Mouse (Mus musculus) Patski (cell line): ENCODE data around the gene Lhcgr. TPM values are rescaled to one million over a fixed set of nuclear protein-coding genes. Genes with fewer than 3 reads are reported as not detected.
A peak's percentile ranks its signal among the peaks of the same experiment; 100 is the strongest.

Experiments
- ATAC-seq: fragments of 100-300 bp; one replicate; pipeline ENCODE4 v1.8.0; 2021
- CTCF ChIA-PET: fragments of 350-600 bp; sonication (Branson Sonifier 250); formaldehyde crosslinking; loops from one replicate; lab custom pipeline; 2022; ENCODE audit warnings: inconsistent platforms; lab: Charles Lee
- POLR2A ChIA-PET: fragments of 350-600 bp; sonication (Branson Sonifier 250); formaldehyde crosslinking; loops from one replicate; lab custom pipeline; 2022; ENCODE audit warnings: antibody characterized with exemption, inconsistent platforms; lab: Charles Lee
- DNase-seq: peaks from one replicate; pipeline ENCODE4 v3.0.0-alpha.2; 2011; ENCODE audit warnings: low read depth, low spot score
- H3K27me3 ChIP-seq: fragments of 371-371 bp; one replicate; pipeline ENCODE4 v1.5.1; 2021
- CTCF ChIP-seq: fragments of 100-300 bp; IDR thresholded peaks from one replicate; pipeline ENCODE4 v1.5.1; 2021
- in situ Hi-C: fragments of 300-500 bp; cut with MboI; formaldehyde crosslinking; loops from 3 replicates; pipeline ENCODE4 v1.11.1; 2018; ENCODE audit warnings: low pct_unique_long_range_greater_than_20kb, mixed read lengths
- polyA plus RNA-seq: library from polyadenylated mRNA; unstranded; gene quantifications from one replicate; pipeline ENCODE4 v1.2.3, GENCODE M21; 2021

The Lhcgr gene
- polyA plus RNA-seq, 1 experiment from 2014 or later: not detected

DNA sequence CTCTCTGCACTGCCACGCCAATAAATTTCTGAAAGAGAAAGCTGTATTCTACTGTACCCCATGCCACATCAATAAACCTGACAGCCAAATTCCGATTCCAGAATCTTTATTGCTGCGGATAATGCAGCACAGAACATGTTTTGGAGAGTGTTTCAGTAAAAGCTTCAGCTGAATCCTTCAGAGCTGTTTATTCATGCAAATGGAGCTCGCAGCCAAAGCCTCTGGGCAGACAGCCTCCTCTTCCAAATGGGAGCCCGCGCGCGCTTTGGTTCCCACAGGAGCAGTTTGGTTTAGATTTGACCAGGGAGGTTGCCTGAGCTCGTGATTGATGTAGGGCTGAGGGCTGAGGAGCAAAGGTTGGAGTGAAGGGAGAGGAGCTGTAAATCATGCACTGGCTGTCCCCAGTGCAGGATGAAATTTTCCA is 17.7 kb downstream of the Lhcgr start:
- DNase-seq (no peak), ATAC-seq (no peak)
- H3K27me3 ChIP-seq: peaks cover 4% of the 10 kb centered on the region
- in situ Hi-C loops: no loop called here
- ChIA-PET CTCF (no interaction called here), POLR2A (no interaction called here)
- TF ChIP-seq CTCF: no peak

GRCm38 (mm10) chr17:88770081-88770480 is 21.7 kb downstream of the Lhcgr start:
- DNase-seq: no peak
- in situ Hi-C loops: no loop called here
- no peak for ATAC-seq
- peaks cover 4% of the 10 kb centered on the region for H3K27me3 ChIP-seq
- CTCF ChIA-PET: no interaction called here
- POLR2A ChIA-PET: no interaction called here
- no peak for TF ChIP-seq CTCF

GRCm38 (mm10) chr17:88769283-88769859 is 22.4 kb downstream of the Lhcgr start:
- H3K27me3 ChIP-seq: peaks cover 4% of the 10 kb centered on the region
- ATAC-seq: no peak
- CTCF ChIA-PET: interaction anchor here (1.5 kb wide), 1 partner anchor 9 kb away, joined by 5 read pairs; no protein-coding TSS in a partner anchor
- DNase-seq: no peak
- no peak for TF ChIP-seq CTCF
- POLR2A ChIA-PET: no interaction called here
- in situ Hi-C loops: no loop called here

DNA sequence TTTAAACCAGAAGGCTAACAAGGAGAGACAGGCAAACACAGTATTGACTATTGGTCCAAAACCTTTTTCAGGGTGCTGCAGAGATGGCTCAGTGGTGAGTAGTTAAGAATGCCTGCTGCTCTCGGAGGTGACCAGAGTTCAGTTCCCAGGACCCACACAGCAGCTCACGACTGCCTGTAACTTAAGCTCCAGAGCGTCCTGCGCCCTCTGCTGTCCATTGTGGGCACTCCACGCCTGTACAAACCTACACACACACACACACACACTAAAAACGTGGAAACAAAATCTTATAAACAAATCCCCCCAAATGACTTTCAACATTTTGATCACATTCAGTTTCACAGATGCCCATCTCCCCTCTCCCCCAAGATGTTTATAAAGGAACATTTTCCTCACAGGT is 24.9 kb downstream of the Lhcgr start:
- no peak for DNase-seq
- in situ Hi-C loops: no loop called here
- no peaks in the 10 kb centered on the region for H3K27me3 ChIP-seq
- ChIA-PET CTCF (no interaction called here), POLR2A (no interaction called here)
- no peak for TF ChIP-seq CTCF
- no peak for ATAC-seq

GRCm38 (mm10) chr17:88764136-88764485 is 27.7 kb downstream of the Lhcgr start:
- in situ Hi-C loops: no loop called here
- TF ChIP-seq CTCF: no peak
- ATAC-seq (no peak), DNase-seq (no peak)
- POLR2A ChIA-PET: no interaction called here
- CTCF ChIA-PET: no interaction called here
- H3K27me3 ChIP-seq: peaks cover 8% of the 10 kb centered on the region

- DNase-seq: no peak
- in situ Hi-C loops: no loop called here
- ChIA-PET CTCF (no interaction called here), POLR2A (no interaction called here)
- H3K27me3 ChIP-seq: peaks cover 8% of the 10 kb centered on the region
- no peak for ATAC-seq
- TF ChIP-seq CTCF: no peak
Observed at GRCm38 (mm10) chr17:88763396-88764135, 28.2 kb downstream of the Lhcgr start.

GRCm38 (mm10) chr17:88758003-88758437 is 33.8 kb downstream of the Lhcgr start:
- in situ Hi-C loops: no loop called here
- no peak for TF ChIP-seq CTCF
- peaks cover 12% of the 10 kb centered on the region for H3K27me3 ChIP-seq
- CTCF ChIA-PET: no interaction called here
- no peak for ATAC-seq
- no peak for DNase-seq
- POLR2A ChIA-PET: no interaction called here

- H3K27me3 ChIP-seq: peaks cover 9% of the 10 kb centered on the region
- ATAC-seq: no peak
- POLR2A ChIA-PET: no interaction called here
- CTCF ChIA-PET: interaction anchor here (1.5 kb wide), 1 partner anchor 104 kb away, joined by 3 read pairs; no protein-coding TSS in a partner anchor
- no peak for DNase-seq
- in situ Hi-C loops: no loop called here
- no peak for TF ChIP-seq CTCF
Observed at GRCm38 (mm10) chr17:88755776-88756175, 36.0 kb downstream of the Lhcgr start.

- in situ Hi-C loops: loop anchor here (5.0 kb wide), 1 partner anchor 101 kb away; no protein-coding TSS in a partner anchor
- ATAC-seq: peak; percentile 31
- ChIA-PET CTCF (interaction anchor here (1.2 to 1.5 kb wide), 2 partner anchors 9 to 101 kb away, joined by 3 to 4 read pairs; no protein-coding TSS in a partner anchor), POLR2A (no interaction called here)
- peaks cover 4% of the 10 kb centered on the region for H3K27me3 ChIP-seq
- no peak for TF ChIP-seq CTCF
- no peak for DNase-seq
Observed at GRCm38 (mm10) chr17:88753472-88753857, 38.3 kb downstream of the Lhcgr start.

GRCm38 (mm10) chr17:88752827-88753471 is 38.8 kb downstream of the Lhcgr start:
- H3K27me3 ChIP-seq: peaks cover under 1% of the 10 kb centered on the region
- TF ChIP-seq CTCF: peak; percentile 76
- in situ Hi-C loops: loop anchor here (5.0 kb wide), 1 partner anchor 101 kb away; no protein-coding TSS in a partner anchor
- DNase-seq: no peak
- CTCF ChIA-PET: interaction anchor here (1.1 to 2.2 kb wide), 5 partner anchors 9 to 101 kb away, joined by 3 to 11 read pairs (median 4); no protein-coding TSS in a partner anchor
- POLR2A ChIA-PET: no interaction called here
- peak; percentile 90 for ATAC-seq
